Mouse (Mus musculus): ENCODE data around the gene Mgmt.

- TF ChIP-seq GATA1 (IDR thresholded peaks at IDR 0.05; ENCODE audit: borderline replicate concordance, low read length) (no peak), FLI1 (IDR thresholded peaks at IDR 0.05; ENCODE audit: low read length) (no peak)
Measured at GRCm38 (mm10) chr7:136872059-136872458, 22.4 kb upstream of the Mgmt start.
